Mouse (Mus musculus) testis, adult 2 months (tissue): ENCODE results near the gene Mustn1.

Experiments
- CTCF ChIP-seq: fragments of 200-500 bp; IDR thresholded peaks from 2 replicates; pipeline ENCODE4 v1.5.1; 2012; ENCODE audit warnings: low read depth, mild to moderate bottlenecking, inconsistent platforms, low read length, moderate library complexity; ENCODE audit not compliant: control insufficient read depth, insufficient read depth, insufficient replicate concordance
- POLR2A ChIP-seq: fragments of 200-500 bp; IDR thresholded peaks from 2 replicates; pipeline ENCODE4 v1.6.1; 2012; ENCODE audit warnings: low read depth, mild to moderate bottlenecking, inconsistent platforms, low read length, moderate library complexity; ENCODE audit not compliant: control insufficient read depth

DNA sequence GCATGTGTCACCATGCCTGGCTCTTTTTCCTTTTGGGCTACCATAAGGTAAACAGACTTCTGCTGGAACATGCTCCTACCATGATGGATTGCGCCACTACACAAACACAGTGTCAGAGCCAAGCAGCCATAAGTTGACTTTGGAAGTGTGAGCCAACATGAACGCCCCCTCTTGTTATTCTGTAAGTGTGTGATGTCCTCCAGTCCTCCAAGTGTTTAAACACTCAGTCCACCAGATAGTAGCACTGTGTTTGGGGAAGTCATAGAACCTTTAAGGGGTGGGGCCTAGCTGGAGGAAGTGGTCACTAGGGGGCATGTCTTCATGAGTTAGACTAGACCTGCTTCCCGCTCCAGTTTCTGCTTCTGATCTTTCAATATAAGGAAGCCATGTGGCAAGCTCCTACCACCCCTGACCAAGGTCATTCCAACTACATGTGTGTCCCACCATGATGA, 28.8 kb downstream of the Mustn1 start:
- TF ChIP-seq CTCF (no peak), POLR2A (no peak)
